Mouse (Mus musculus) megakaryocyte, embryonic 14.5 days (primary cell): ENCODE results near the gene Sae1.

ENCODE experiments used
- FLI1 ChIP-seq: IDR thresholded peaks from 2 replicates; pipeline ENCODE4 v1.6.1; 2012; ENCODE audit warnings: low read length, inconsistent platforms, mixed read lengths
- GATA1 ChIP-seq: IDR thresholded peaks from 3 replicates; pipeline ENCODE4 v1.6.1; 2012; ENCODE audit warnings: mixed read lengths, low read length, inconsistent platforms, borderline replicate concordance

DNA sequence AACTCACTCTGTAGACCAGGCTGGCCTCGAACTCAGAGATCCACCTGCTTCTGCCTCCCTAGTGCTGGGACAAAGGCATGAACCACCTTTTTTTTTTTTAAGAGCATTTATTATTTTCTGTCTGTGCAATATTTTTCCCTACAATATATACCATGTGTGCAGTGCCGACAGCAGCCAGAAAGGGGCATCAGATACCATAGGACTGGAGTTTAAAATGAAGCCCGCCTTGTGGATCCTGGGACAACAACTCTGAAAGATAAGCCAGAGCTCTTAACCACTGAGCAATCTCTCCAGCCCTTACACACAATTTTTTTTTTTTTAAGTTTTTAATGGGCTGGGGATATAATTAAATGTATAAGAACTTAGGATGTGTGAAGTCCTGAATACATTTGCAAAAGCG lies 93.3 kb downstream of the Sae1 start:
- TF ChIP-seq FLI1 (no peak), GATA1 (no peak)
